Mouse (Mus musculus) small intestine, adult 2 months (tissue): ENCODE measurements around the gene Taf5.

Source experiments
- CTCF ChIP-seq: fragments of 200-500 bp; IDR thresholded peaks from 2 replicates; pipeline ENCODE4 v1.5.1; 2012; ENCODE audit warnings: low read depth, mild to moderate bottlenecking, control low read depth, inconsistent platforms, low read length, moderate library complexity, mixed read lengths; ENCODE audit not compliant: insufficient replicate concordance, insufficient read length; ENCODE audit errors: extremely low read depth
- POLR2A ChIP-seq: fragments of 200-500 bp; IDR thresholded peaks from 2 replicates; pipeline ENCODE4 v1.6.1; 2012; ENCODE audit warnings: low read depth, mild to moderate bottlenecking, control low read depth, inconsistent platforms, low read length, moderate library complexity

DNA sequence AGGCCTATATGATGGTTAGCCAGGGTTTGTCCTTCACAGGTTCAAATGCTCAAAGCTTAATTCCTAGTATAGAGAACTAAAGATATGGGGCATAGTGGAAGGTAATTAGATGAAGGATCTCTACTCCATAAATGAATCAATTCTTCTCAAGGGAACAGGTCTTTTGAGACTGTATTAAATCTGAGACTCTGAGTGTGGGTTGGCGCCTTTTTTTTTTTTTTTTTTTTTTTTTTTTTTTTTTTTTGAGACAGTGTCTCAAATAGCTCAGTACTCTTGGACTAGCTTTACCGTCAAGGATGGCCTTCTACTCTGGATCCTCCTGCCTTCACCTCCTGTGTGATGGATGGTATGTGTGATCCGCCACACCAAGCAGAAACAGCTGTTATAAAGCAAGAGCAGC lies 30.9 kb upstream of the Taf5 start:
- TF ChIP-seq CTCF (no peak), POLR2A (no peak)
